Mouse (Mus musculus) heart, adult 18-20 months (tissue): ENCODE measurements at regions not wholly inside any gene's neighbourhood (a gene's known extent, or its start where the extent isn't known, plus 50 kb on each side); places are given as distances from the start of the nearest gene placed in this dataset.
"Not testable (repeated sequence)": the region's sequence is repeated elsewhere in the genome, so short reads cannot be mapped to it uniquely, and the experiment has no call there.

Experiments
- DNase-seq, 2 experiments: peaks; one replicate each; pipeline ENCODE4 v3.0.0; 2021 to 2022; ENCODE audit warnings: mixed read lengths in 1 of 2

GRCm38 (mm10) chr15:96818435-96818834 is 118.9 kb upstream of the Slc38a2 start:
- DNase-seq = no peak

- no peak for DNase-seq
Observed at GRCm38 (mm10) chr15:96817626-96818025, 118.1 kb upstream of the Slc38a2 start.

- DNase-seq = peak in 1 of 2 experiments; percentile 16
Observed at GRCm38 (mm10) chr15:96816997-96817570, 117.6 kb upstream of the Slc38a2 start.

- DNase-seq = peak in 1 of 2 experiments; percentile 63
Observed at GRCm38 (mm10) chr15:96813472-96813871, 113.9 kb upstream of the Slc38a2 start.

- no peak for DNase-seq
Observed at GRCm38 (mm10) chr15:96802729-96803053, 103.2 kb upstream of the Slc38a2 start.

- DNase-seq = peak; percentile 52 to 67
Observed at GRCm38 (mm10) chr15:96802034-96802728, 102.7 kb upstream of the Slc38a2 start.

GRCm38 (mm10) chr15:96799228-96799627 is 99.7 kb upstream of the Slc38a2 start:
- peak in 1 of 2 experiments; percentile 22 for DNase-seq

- DNase-seq = peak; percentile 36 to 60
Observed at GRCm38 (mm10) chr15:96797615-96798270, 98.2 kb upstream of the Slc38a2 start.

GRCm38 (mm10) chr15:96794177-96794719 is 94.7 kb upstream of the Slc38a2 start:
- peak; percentile 7 to 22 for DNase-seq

GRCm38 (mm10) chr15:96793251-96793650 is 93.7 kb upstream of the Slc38a2 start:
- DNase-seq = peak in 1 of 2 experiments; percentile 0

GRCm38 (mm10) chr15:96791306-96791705 is 91.8 kb upstream of the Slc38a2 start:
- DNase-seq = peak; percentile 37 to 61

- not testable (repeated sequence) for DNase-seq
Observed at GRCm38 (mm10) chr15:96787921-96788320, 88.4 kb upstream of the Slc38a2 start.

- DNase-seq = no peak
Observed at GRCm38 (mm10) chr15:96784578-96784977, 85.0 kb upstream of the Slc38a2 start.

- no peak for DNase-seq
Observed at GRCm38 (mm10) chr15:96781560-96781959, 82.0 kb upstream of the Slc38a2 start.

GRCm38 (mm10) chr15:96780606-96781005 is 81.1 kb upstream of the Slc38a2 start:
- no peak for DNase-seq

GRCm38 (mm10) chr15:96779358-96779757 is 79.8 kb upstream of the Slc38a2 start:
- DNase-seq = peak in 1 of 2 experiments; percentile 58

GRCm38 (mm10) chr15:96778321-96778926 is 78.9 kb upstream of the Slc38a2 start:
- DNase-seq = peak; percentile 70 to 77

- no peak for DNase-seq
Observed at GRCm38 (mm10) chr15:96776476-96777075, 77.0 kb upstream of the Slc38a2 start.

GRCm38 (mm10) chr15:96775129-96775528 is 75.6 kb upstream of the Slc38a2 start:
- no peak for DNase-seq

GRCm38 (mm10) chr15:96774664-96775063 is 75.1 kb upstream of the Slc38a2 start:
- DNase-seq = no peak

GRCm38 (mm10) chr15:96773656-96774055 is 74.1 kb upstream of the Slc38a2 start:
- peak; percentile 61 to 62 for DNase-seq

GRCm38 (mm10) chr15:96772701-96773100 is 73.2 kb upstream of the Slc38a2 start:
- DNase-seq = peak in 1 of 2 experiments; percentile 15
